Mouse (Mus musculus): ENCODE data around the gene Runx2.

Runx2 gene

GRCm38 (mm10) chr17:44455681-44456600 is 358.7 kb downstream of the Runx2 start:
- peak; percentile 49 to 80 for DNase-seq

GRCm38 (mm10) chr17:44449915-44450471 is 364.6 kb downstream of the Runx2 start:
- DNase-seq, result no peak
